Mouse (Mus musculus): ENCODE data around the gene Plpp2. TPM values are rescaled to one million over a fixed set of nuclear protein-coding genes. Genes with fewer than 3 reads are reported as not detected.

The Plpp2 gene
- polyA plus RNA-seq, 3 experiments from 2014 or later = 2.4 to 5.8 (median 2.9) TPM

GRCm38 (mm10) chr10:79527453-79527845, 6.1 kb downstream of the Plpp2 start:
- ATAC-seq = no peak

- no peak for ATAC-seq
Measured at GRCm38 (mm10) chr10:79526661-79527452, 6.7 kb downstream of the Plpp2 start.

GRCm38 (mm10) chr10:79525456-79526325, 7.9 kb downstream of the Plpp2 start:
- no peak for ATAC-seq

GRCm38 (mm10) chr10:79524433-79524832, 9.2 kb downstream of the Plpp2 start:
- ATAC-seq = no peak

- no peak for ATAC-seq
Measured at GRCm38 (mm10) chr10:79506709-79507108, 26.9 kb downstream of the Plpp2 start.

GRCm38 (mm10) chr10:79502830-79503644, 30.6 kb downstream of the Plpp2 start:
- no peak for ATAC-seq

- no peak for ATAC-seq
Measured at GRCm38 (mm10) chr10:79496701-79497288, 36.8 kb downstream of the Plpp2 start.

GRCm38 (mm10) chr10:79495886-79496285, 37.7 kb downstream of the Plpp2 start:
- ATAC-seq = no peak

Other genes starting within 250 kb of the Plpp2 start
- gene Vmn2r82, start 177.3 kb downstream of the Plpp2 start, polyA plus RNA-seq (2017; shearing (Covaris generic)) = under 1 TPM in 2 of 3 experiments, not detected in 1; 0.20 to 0.24 TPM
- not detected for gene Vmn2r83, start 65.1 kb downstream of the Plpp2 start, polyA plus RNA-seq (2017; shearing (Covaris generic))
- 10 to 100 TPM; 11.6 to 15.0 (median 13.1) TPM for gene Mier2, start 21.4 kb upstream of the Plpp2 start, polyA plus RNA-seq (2017; shearing (Covaris generic))
- not detected for gene Theg, start 53.5 kb upstream of the Plpp2 start, polyA plus RNA-seq (2017; shearing (Covaris generic))
- not detected for gene C2cd4c, start 80.2 kb upstream of the Plpp2 start, polyA plus RNA-seq (2017; shearing (Covaris generic))
- gene Shc2, start 104.1 kb upstream of the Plpp2 start, polyA plus RNA-seq (2017; shearing (Covaris generic)) = not detected
- not detected for gene Odf3l2, start 111.9 kb upstream of the Plpp2 start, polyA plus RNA-seq (2017; shearing (Covaris generic))
- gene Madcam1, start 130.8 kb upstream of the Plpp2 start, polyA plus RNA-seq (2017; shearing (Covaris generic)) = not detected
- 10 to 100 TPM; 15.9 to 25.7 (median 17.5) TPM for gene Tpgs1, start 135.6 kb upstream of the Plpp2 start, polyA plus RNA-seq (2017; shearing (Covaris generic))
- gene Cdc34, start 148.4 kb upstream of the Plpp2 start, polyA plus RNA-seq (2017; shearing (Covaris generic)) = 10 to 100 TPM; 13.9 to 26.7 (median 20.5) TPM
- 1 to 10 TPM in 1 of 3 experiments, under 1 TPM in 2; 0.62 to 3.2 (median 0.94) TPM for gene Gzmm, start 155.2 kb upstream of the Plpp2 start, polyA plus RNA-seq (2017; shearing (Covaris generic))
- 100 to 1,000 TPM; 116 to 152 (median 121) TPM for gene Bsg, start 170.7 kb upstream of the Plpp2 start, polyA plus RNA-seq (2017; shearing (Covaris generic))
- gene Hcn2, start 182.8 kb upstream of the Plpp2 start, polyA plus RNA-seq (2017; shearing (Covaris generic)) = not detected
- gene Polrmt, start 212.8 kb upstream of the Plpp2 start, polyA plus RNA-seq (2017; shearing (Covaris generic)) = 10 to 100 TPM; 10.6 to 19.2 (median 17.1) TPM
- under 1 TPM in 1 of 3 experiments, not detected in 2; 0.24 TPM for gene Fgf22, start 221.3 kb upstream of the Plpp2 start, polyA plus RNA-seq (2017; shearing (Covaris generic))
- gene Rnf126, start 233.2 kb upstream of the Plpp2 start, polyA plus RNA-seq (2017; shearing (Covaris generic)) = 1 to 10 TPM; 2.1 to 2.8 (median 2.7) TPM
- gene Fstl3, start 243.5 kb upstream of the Plpp2 start, polyA plus RNA-seq (2017; shearing (Covaris generic)) = 1 to 10 TPM in 1 of 3 experiments, under 1 TPM in 1, not detected in 1; 0.21 to 1.2 TPM